Mouse (Mus musculus): ENCODE results near the gene Usp15. TPM values are rescaled to one million over a fixed set of nuclear protein-coding genes. Genes with fewer than 3 reads are reported as not detected.

The Usp15 gene
- total and polyA plus RNA-seq, 3 experiments: 65.4 to 124 (median 113) TPM

Other genes with a start within 250 kb of the Usp15 start
- gene Mon2, start 120.5 kb downstream of the Usp15 start, total RNA-seq (2012; rRNA removed): 31.0 and 33.2 TPM in 2 replicates
- 18.6 and 19.3 TPM in 2 replicates for gene Mon2, start 120.5 kb downstream of the Usp15 start, total RNA-seq (2014; rRNA removed)
- gene Mon2, start 120.5 kb downstream of the Usp15 start, polyA plus RNA-seq (2012; ENCODE audit: insufficient read length, low read depth): 26.9 and 28.8 TPM in 2 replicates
- gene Fam19a2, start 67.0 kb upstream of the Usp15 start, total RNA-seq (2012; rRNA removed): not detected in 2 replicates
- gene Fam19a2, start 67.0 kb upstream of the Usp15 start, total RNA-seq (2014; rRNA removed): not detected in 2 replicates
- gene Fam19a2, start 67.0 kb upstream of the Usp15 start, polyA plus RNA-seq (2012; ENCODE audit: insufficient read length, low read depth): not detected in 2 replicates

Measured in CH12.LX (cell line).